Mouse (Mus musculus) kidney, postnatal 0 days (tissue): Measurements from ENCODE around the gene Them5. TPM values are rescaled to one million over a fixed set of nuclear protein-coding genes. Genes with fewer than 3 reads are reported as not detected.
A peak's percentile ranks its signal among the peaks of the same experiment; 100 is the strongest.

Source experiments
- ATAC-seq: fragments of 200-750 bp; cut with Nextera tagmentation; replicated peaks from 2 replicates; pipeline ENCODE4 v1.8.0; 2017; ENCODE audit warnings: low read depth, moderate number of reproducible peaks, moderate TSS enrichment, moderate library complexity; ENCODE audit not compliant: low FRiP score
- DNase-seq: peaks from one replicate; pipeline ENCODE4 v3.0.0-alpha.2; 2016; ENCODE audit warnings: low spot score
- H3K27ac ChIP-seq: fragments of 300-500 bp; sonication (generic); 2 replicates; pipeline ENCODE4 v1.5.1; 2014; ENCODE audit warnings: mild to moderate bottlenecking
- H3K27me3 ChIP-seq: fragments of 300-500 bp; sonication (generic); 2 replicates; pipeline ENCODE4 v1.6.1; 2014; ENCODE audit warnings: low read length, mixed read lengths; ENCODE audit not compliant: insufficient read depth
- H3K36me3 ChIP-seq: fragments of 300-500 bp; sonication (generic); 2 replicates; pipeline ENCODE4 v1.6.1; 2014; ENCODE audit warnings: low read length, mixed read lengths; ENCODE audit not compliant: insufficient read depth
- H3K4me1 ChIP-seq: fragments of 300-500 bp; sonication (generic); replicated peaks from 2 replicates; pipeline ENCODE4 v1.6.1; 2014; ENCODE audit warnings: antibody characterized with exemption, low read length, mixed read lengths; ENCODE audit not compliant: insufficient read depth
- H3K4me2 ChIP-seq: fragments of 300-500 bp; sonication (generic); 2 replicates; pipeline ENCODE4 v1.6.1; 2014; ENCODE audit warnings: mild to moderate bottlenecking, low read length, moderate library complexity, mixed read lengths
- H3K4me3 ChIP-seq: fragments of 300-500 bp; sonication (generic); replicated peaks from 2 replicates; pipeline ENCODE4 v1.5.1; 2014; ENCODE audit warnings: low read depth, low read length
- H3K9ac ChIP-seq: fragments of 300-500 bp; sonication (generic); 2 replicates; pipeline ENCODE4 v1.6.1; 2014; ENCODE audit warnings: low read depth, low read length
- H3K9me3 ChIP-seq: fragments of 300-500 bp; sonication (generic); replicated peaks from 2 replicates; pipeline ENCODE4 v1.6.1; 2016; ENCODE audit warnings: low read length, inconsistent platforms, mixed read lengths
- CTCF ChIP-seq: IDR thresholded peaks from 2 replicates; pipeline ENCODE4 v1.5.1; 2016; ENCODE audit warnings: antibody characterized with exemption, low read depth, mild to moderate bottlenecking, moderate library complexity
- WGBS: fragments of 180-500 bp; shearing (Covaris S2); extraction: QIAGEN DNeasy Blood & Tissue Kit; methylation state at CpG from one replicate; pipeline ENCODE4 v1.1.7; 2014; 5-methylcytosine and 5-hydroxymethylcytosine counted together
- polyA plus RNA-seq: library from polyadenylated mRNA; unstranded; fragments of >200 nt; fragmentation: Nextera tagmentation; extraction: Ambion mirVana; gene quantifications from 2 replicates; pipeline ENCODE4 v1.2.1, GENCODE M21; 2015

Them5 gene
- polyA plus RNA-seq, 1 experiment from 2014 or later, result 0.09 TPM

GRCm38 (mm10) chr3:94373090-94373489 is 31.2 kb downstream of the Them5 start:
- Histone ChIP-seq H3K27ac (peak overlapping the region; percentile 79), H3K4me2 (peak overlapping the region; percentile 60), H3K27me3 (no peaks in the 10 kb centered on the region), H3K9ac (peak overlapping the region; percentile 63), H3K4me3 (peak overlapping the region; percentile 41), H3K36me3 (no peaks in the 10 kb centered on the region), H3K9me3 (no peaks in the 10 kb centered on the region), H3K4me1 (no peaks in the 10 kb centered on the region; the same call in 1 of the 2 replicates)
- no peak for DNase-seq
- 3% methylated on average over 10 of the region's 10 CpGs for WGBS
- no peak for TF ChIP-seq CTCF
- peak; percentile 47 for ATAC-seq

GRCm38 (mm10) chr3:94373597-94374011 is 31.7 kb downstream of the Them5 start:
- H3K27me3 ChIP-seq, result no peaks in the 10 kb centered on the region
- no peak for TF ChIP-seq CTCF
- peak overlapping the region; percentile 79 for H3K27ac ChIP-seq
- WGBS, result 2% methylated on average over 5 of the region's 5 CpGs
- H3K4me3 ChIP-seq, result peak overlapping the region; percentile 41
- DNase-seq (peak; percentile 48), ATAC-seq (peak; percentile 43)
- no peaks in the 10 kb centered on the region for H3K9me3 ChIP-seq
- peak overlapping the region; percentile 63 for H3K9ac ChIP-seq
- no peaks in the 10 kb centered on the region for H3K36me3 ChIP-seq
- no peaks in the 10 kb centered on the region; the same call in 1 of the 2 replicates for H3K4me1 ChIP-seq
- peak overlapping the region; percentile 60 for H3K4me2 ChIP-seq

GRCm38 (mm10) chr3:94374636-94375035 is 32.7 kb downstream of the Them5 start:
- Histone ChIP-seq H3K9me3 (no peaks in the 10 kb centered on the region), H3K4me2 (no peak overlapping the region), H3K4me1 (no peaks in the 10 kb centered on the region; the same call in 1 of the 2 replicates), H3K9ac (no peak overlapping the region), H3K27me3 (no peaks in the 10 kb centered on the region), H3K36me3 (no peaks in the 10 kb centered on the region), H3K27ac (no peak overlapping the region), H3K4me3 (no peak overlapping the region)
- no peak for ATAC-seq
- TF ChIP-seq CTCF, result no peak
- no peak for DNase-seq

GRCm38 (mm10) chr3:94375146-94375545 is 33.2 kb downstream of the Them5 start:
- ATAC-seq (no peak), DNase-seq (no peak)
- no peak for TF ChIP-seq CTCF
- 82% methylated on average over 2 of the region's 2 CpGs for WGBS
- Histone ChIP-seq H3K4me1 (no peaks in the 10 kb centered on the region; the same call in 1 of the 2 replicates), H3K4me2 (no peak overlapping the region), H3K9me3 (no peaks in the 10 kb centered on the region), H3K9ac (no peak overlapping the region), H3K27me3 (no peaks in the 10 kb centered on the region), H3K27ac (no peak overlapping the region), H3K36me3 (no peaks in the 10 kb centered on the region), H3K4me3 (no peak overlapping the region)

- Histone ChIP-seq H3K4me1 (no peaks in the 10 kb centered on the region; the same call in 1 of the 2 replicates), H3K4me3 (no peak overlapping the region), H3K4me2 (no peak overlapping the region), H3K27ac (no peak overlapping the region), H3K9me3 (no peaks in the 10 kb centered on the region), H3K36me3 (no peaks in the 10 kb centered on the region), H3K9ac (no peak overlapping the region), H3K27me3 (no peaks in the 10 kb centered on the region)
- WGBS, result 61% methylated on average over 5 of the region's 5 CpGs
- TF ChIP-seq CTCF, result no peak
- ATAC-seq, result no peak
- DNase-seq, result no peak
Measured at GRCm38 (mm10) chr3:94375861-94376260, 34.0 kb downstream of the Them5 start.

GRCm38 (mm10) chr3:94377028-94377923 is 35.4 kb downstream of the Them5 start:
- H3K4me1 ChIP-seq, result no peaks in the 10 kb centered on the region; the same call in 1 of the 2 replicates
- no peak for DNase-seq
- no peak for ATAC-seq
- no peaks in the 10 kb centered on the region for H3K9me3 ChIP-seq
- H3K4me3 ChIP-seq, result no peak overlapping the region
- 27% methylated on average over 13 of the region's 13 CpGs for WGBS
- no peak overlapping the region for H3K4me2 ChIP-seq
- H3K9ac ChIP-seq, result no peak overlapping the region
- no peak for TF ChIP-seq CTCF
- no peaks in the 10 kb centered on the region for H3K36me3 ChIP-seq
- no peak overlapping the region for H3K27ac ChIP-seq
- H3K27me3 ChIP-seq, result no peaks in the 10 kb centered on the region
